Mouse (Mus musculus) hindbrain, postnatal 0 days (tissue): Measurements from ENCODE around the gene Ccl3. TPM values are rescaled to one million over a fixed set of nuclear protein-coding genes. Genes with fewer than 3 reads are reported as not detected.

ENCODE experiments used
- ATAC-seq: fragments of 200-750 bp; cut with Nextera tagmentation; 2 replicates; pipeline ENCODE4 v1.8.0; 2017; ENCODE audit warnings: mild to moderate bottlenecking, moderate TSS enrichment, moderate library complexity
- DNase-seq: peaks from one replicate; pipeline ENCODE4 v3.0.0-alpha.2; 2015; ENCODE audit warnings: low spot score
- H3K27ac ChIP-seq: fragments of 300-500 bp; sonication (generic); 2 replicates; pipeline ENCODE4 v1.5.1; 2014; ENCODE audit warnings: mild to moderate bottlenecking
- H3K27me3 ChIP-seq: fragments of 300-500 bp; sonication (generic); 2 replicates; pipeline ENCODE4 v1.6.1; 2014; ENCODE audit warnings: low read length, mixed read lengths; ENCODE audit not compliant: insufficient read depth
- H3K36me3 ChIP-seq: fragments of 300-500 bp; sonication (generic); 2 replicates; pipeline ENCODE4 v1.6.1; 2014; ENCODE audit warnings: low read length, mixed read lengths; ENCODE audit not compliant: insufficient read depth
- H3K4me1 ChIP-seq: fragments of 300-500 bp; sonication (generic); 2 replicates; pipeline ENCODE4 v1.6.1; 2014; ENCODE audit warnings: antibody characterized with exemption, low read length, mixed read lengths; ENCODE audit not compliant: insufficient read depth
- H3K4me2 ChIP-seq: fragments of 300-500 bp; sonication (generic); 2 replicates; pipeline ENCODE4 v1.6.1; 2014; ENCODE audit warnings: low read depth, mild to moderate bottlenecking, low read length, moderate library complexity, mixed read lengths
- H3K4me3 ChIP-seq: fragments of 300-500 bp; sonication (generic); 2 replicates; pipeline ENCODE4 v1.5.1; 2014; ENCODE audit warnings: low read length
- H3K9ac ChIP-seq: fragments of 300-500 bp; sonication (generic); replicated peaks from 2 replicates; pipeline ENCODE4 v1.6.1; 2014; ENCODE audit warnings: mild to moderate bottlenecking, low read length, moderate library complexity, mixed read lengths
- H3K9me3 ChIP-seq: fragments of 300-500 bp; sonication (generic); 2 replicates; pipeline ENCODE4 v1.6.1; 2016; ENCODE audit warnings: low read length, mixed read lengths
- CTCF ChIP-seq: IDR thresholded peaks from 2 replicates; pipeline ENCODE4 v1.5.1; 2016; ENCODE audit warnings: antibody characterized with exemption, control low read depth, low read depth
- WGBS: fragments of 180-500 bp; shearing (Covaris S2); extraction: QIAGEN DNeasy Blood & Tissue Kit; methylation state at CpG from one replicate; pipeline ENCODE4 v1.1.7; 2014; 5-methylcytosine and 5-hydroxymethylcytosine counted together
- polyA plus RNA-seq: library from polyadenylated mRNA; unstranded; fragments of >200 nt; fragmentation: Nextera tagmentation; extraction: Ambion mirVana; gene quantifications from 2 replicates; pipeline ENCODE4 v1.2.1, GENCODE M21; 2015
- total RNA-seq: library from RNA; depleted of rRNA; stranded (reverse); fragments of >200 nt; gene quantifications from 2 replicates; pipeline ENCODE4 v1.2.3, GENCODE M21; 2014

Ccl3 gene
- total and polyA plus RNA-seq, 2 experiments from 2014 or later: 1.4 to 2.8 TPM

DNA sequence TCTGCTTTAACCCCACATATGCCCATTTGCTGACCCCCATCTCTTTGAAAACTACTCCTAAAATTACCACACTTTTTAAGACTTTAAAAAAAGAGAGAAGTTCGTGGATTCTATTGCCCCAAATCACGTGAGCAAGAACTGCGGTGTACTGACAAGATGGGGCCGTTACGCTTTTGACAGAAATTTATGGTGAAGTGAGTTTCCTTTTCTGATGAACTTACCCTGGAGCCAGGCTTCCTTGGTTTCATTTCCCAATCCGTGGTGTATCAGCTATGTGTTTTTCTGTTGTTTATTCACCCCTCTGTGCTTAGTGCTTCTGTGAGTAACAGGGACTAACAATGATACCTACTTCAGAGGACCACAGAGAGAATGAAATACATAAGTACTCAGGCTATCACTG is 9.6 kb upstream of the Ccl3 start:
- Histone ChIP-seq H3K9me3 (no peaks in the 10 kb centered on the region), H3K27me3 (no peaks in the 10 kb centered on the region), H3K27ac (no peak overlapping the region), H3K36me3 (no peaks in the 10 kb centered on the region), H3K9ac (no peak overlapping the region), H3K4me2 (no peak overlapping the region), H3K4me3 (no peak overlapping the region), H3K4me1 (no peaks in the 10 kb centered on the region)
- ATAC-seq (no peak), DNase-seq (no peak)
- WGBS: 79% methylated on average over 6 of the region's 6 CpGs
- TF ChIP-seq CTCF: no peak

DNA sequence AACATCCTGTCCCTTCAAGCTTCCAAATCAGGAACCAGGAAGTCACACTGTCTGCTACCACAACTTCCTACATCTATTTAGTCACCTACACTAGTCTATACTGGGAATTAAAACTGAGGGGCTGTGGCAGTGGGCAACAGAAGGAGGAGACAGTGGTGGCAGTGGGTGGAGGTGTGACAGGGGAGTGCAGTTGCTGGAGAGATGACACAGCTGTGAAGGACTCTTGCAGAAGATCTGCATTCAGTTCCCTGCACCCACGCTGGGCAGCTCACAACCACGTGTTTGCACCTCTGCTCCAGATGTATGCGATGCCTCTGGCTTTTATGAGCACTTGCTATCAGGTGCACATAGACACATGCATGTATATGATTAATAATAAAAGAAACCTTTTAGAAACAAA is 8.4 kb upstream of the Ccl3 start:
- Histone ChIP-seq H3K27ac (no peak overlapping the region), H3K36me3 (no peaks in the 10 kb centered on the region), H3K4me3 (no peak overlapping the region), H3K9ac (no peak overlapping the region), H3K9me3 (no peaks in the 10 kb centered on the region), H3K4me1 (no peaks in the 10 kb centered on the region), H3K4me2 (no peak overlapping the region), H3K27me3 (no peaks in the 10 kb centered on the region)
- no peak for DNase-seq
- no peak for ATAC-seq
- TF ChIP-seq CTCF: no peak
- WGBS: 87% methylated on average over 3 of the region's 3 CpGs

DNA sequence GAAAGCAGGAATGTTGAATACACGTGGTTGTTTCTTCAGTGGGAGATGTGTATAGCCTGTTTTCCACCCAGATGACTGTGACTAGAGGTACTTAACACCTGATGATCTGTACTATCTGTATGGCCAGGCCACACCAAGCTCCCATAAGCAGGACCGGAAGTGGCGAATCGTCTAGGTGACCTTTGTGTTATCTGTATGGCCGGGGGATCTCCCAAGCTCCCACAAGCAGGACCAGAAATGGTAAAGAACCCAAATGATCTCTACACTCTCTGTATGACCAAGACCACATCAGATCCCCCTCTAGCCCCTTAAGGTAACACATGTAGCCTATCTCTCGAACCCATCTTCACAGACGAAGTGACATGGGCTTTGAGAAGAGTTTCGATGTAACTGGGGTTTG is 5.5 kb upstream of the Ccl3 start:
- H3K36me3 ChIP-seq: no peaks in the 10 kb centered on the region
- no peak overlapping the region for H3K4me3 ChIP-seq
- H3K9me3 ChIP-seq: no peaks in the 10 kb centered on the region
- H3K27me3 ChIP-seq: no peaks in the 10 kb centered on the region
- no peak overlapping the region for H3K4me2 ChIP-seq
- DNase-seq: no peak
- H3K27ac ChIP-seq: no peak overlapping the region
- WGBS: 87% methylated on average over 8 of the region's 8 CpGs
- H3K4me1 ChIP-seq: no peaks in the 10 kb centered on the region
- no peak overlapping the region for H3K9ac ChIP-seq
- TF ChIP-seq CTCF: no peak
- ATAC-seq: no peak

DNA sequence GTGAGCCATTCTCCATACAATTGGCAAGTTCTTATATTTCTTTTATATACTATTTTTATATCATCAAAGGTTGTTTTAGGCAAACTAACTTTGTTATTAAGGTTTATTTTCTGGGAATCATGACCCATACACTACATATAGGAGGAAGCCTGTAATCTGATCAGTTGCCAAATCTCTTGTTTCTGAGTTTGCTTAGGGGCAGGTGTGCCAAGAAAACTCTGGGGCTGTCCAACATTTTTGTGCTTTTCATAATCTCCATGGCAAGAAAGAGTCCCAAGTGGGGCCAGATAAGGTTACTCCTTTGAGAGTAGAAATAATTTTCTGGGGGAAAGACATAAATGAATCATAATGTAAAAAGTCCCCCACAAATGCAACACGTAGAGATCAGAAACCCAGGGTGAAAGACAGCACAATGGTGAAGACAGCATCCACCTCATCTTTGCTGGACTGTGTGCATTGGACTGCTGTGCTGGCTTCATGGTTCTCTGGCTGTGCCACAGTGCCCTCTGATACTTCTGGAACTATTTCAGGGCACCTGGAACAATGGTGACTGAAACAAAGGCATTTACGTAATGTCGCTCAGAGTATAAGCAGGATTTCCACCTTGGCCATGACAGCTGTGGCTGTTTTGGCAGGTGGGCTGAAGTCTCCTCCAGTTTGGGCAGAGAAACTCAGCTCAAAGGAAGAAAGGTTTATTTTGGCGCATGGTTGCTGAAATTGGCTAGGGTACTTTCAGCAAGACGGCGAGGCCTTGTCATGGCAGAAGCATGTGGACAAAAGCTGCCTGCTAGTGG is 2.6 kb downstream of the Ccl3 start:
- no peaks in the 10 kb centered on the region for H3K36me3 ChIP-seq
- no peaks in the 10 kb centered on the region for H3K27me3 ChIP-seq
- TF ChIP-seq CTCF: no peak
- H3K27ac ChIP-seq: no peak overlapping the region
- H3K9ac ChIP-seq: no peak overlapping the region
- H3K4me3 ChIP-seq: no peak overlapping the region
- no peaks in the 10 kb centered on the region for H3K4me1 ChIP-seq
- ATAC-seq: no peak
- no peak for DNase-seq
- H3K4me2 ChIP-seq: no peak overlapping the region
- no peaks in the 10 kb centered on the region for H3K9me3 ChIP-seq
- 92% methylated on average over 6 of the region's 6 CpGs for WGBS

DNA sequence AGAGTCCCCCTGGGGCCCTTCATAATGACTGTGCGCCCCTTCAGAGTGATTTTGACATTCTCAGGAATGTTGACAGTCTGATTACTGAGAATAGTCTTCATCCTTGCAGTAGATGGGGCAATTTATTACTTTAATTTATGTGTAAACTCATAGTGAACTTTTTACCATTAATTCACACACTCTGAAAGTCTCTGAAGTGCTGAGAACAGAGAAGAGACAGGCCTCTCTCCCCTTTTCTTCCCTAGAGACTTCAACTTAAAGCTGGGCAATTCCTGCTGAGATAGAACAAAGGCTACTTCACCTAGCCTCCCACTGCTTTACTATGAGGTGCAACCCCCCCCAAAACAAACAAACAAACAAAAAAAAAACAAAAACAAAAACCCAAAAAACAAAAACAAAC is 3.6 kb downstream of the Ccl3 start, which contains the start of gene Rpl9-ps1:
TSS of gene Rpl9-ps1 (minus strand) at position 101 of the 400 bp plus-strand sequence.
- 84% methylated on average over 1 of the region's 1 CpGs for WGBS
- Histone ChIP-seq H3K4me2 (no peak within 1 kb of the TSS), H3K9me3 (no peaks in the 10 kb centered on the region), H3K4me1 (no peaks in the 10 kb centered on the region), H3K9ac (no peak within 1 kb of the TSS), H3K4me3 (no peak within 1 kb of the TSS), H3K27ac (no peak within 1 kb of the TSS), H3K27me3 (no peaks in the 10 kb centered on the region), H3K36me3 (no peaks in the 10 kb centered on the region)
- no peak for TF ChIP-seq CTCF
- ATAC-seq: no peak
- DNase-seq: no peak

DNA sequence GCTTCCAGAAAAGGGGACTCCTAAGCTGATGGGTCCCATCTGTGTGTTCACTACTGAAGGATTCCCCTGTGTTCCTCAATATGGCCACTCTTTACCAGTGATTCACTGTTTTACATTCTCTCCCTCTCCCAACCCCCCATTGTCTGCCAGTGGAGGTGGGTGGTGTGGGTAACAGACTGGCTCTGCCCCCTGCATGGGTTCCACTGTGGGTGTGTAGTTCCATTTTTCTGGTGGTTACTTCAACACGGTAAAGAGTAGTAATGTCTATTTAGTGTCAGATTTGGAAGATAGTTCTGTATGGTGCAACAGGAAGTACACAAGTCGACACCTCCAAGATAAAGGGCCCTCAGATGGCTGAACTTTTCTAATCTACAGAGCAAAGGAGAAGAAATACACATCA is 7.9 kb downstream of the Ccl3 start:
- H3K9ac ChIP-seq: no peak overlapping the region
- no peak for ATAC-seq
- no peak for DNase-seq
- H3K36me3 ChIP-seq: no peaks in the 10 kb centered on the region
- H3K4me3 ChIP-seq: no peak overlapping the region
- no peak overlapping the region for H3K4me2 ChIP-seq
- WGBS: 86% methylated on average over 2 of the region's 2 CpGs
- no peaks in the 10 kb centered on the region for H3K4me1 ChIP-seq
- no peak for TF ChIP-seq CTCF
- no peaks in the 10 kb centered on the region for H3K9me3 ChIP-seq
- no peaks in the 10 kb centered on the region for H3K27me3 ChIP-seq
- no peak overlapping the region for H3K27ac ChIP-seq

DNA sequence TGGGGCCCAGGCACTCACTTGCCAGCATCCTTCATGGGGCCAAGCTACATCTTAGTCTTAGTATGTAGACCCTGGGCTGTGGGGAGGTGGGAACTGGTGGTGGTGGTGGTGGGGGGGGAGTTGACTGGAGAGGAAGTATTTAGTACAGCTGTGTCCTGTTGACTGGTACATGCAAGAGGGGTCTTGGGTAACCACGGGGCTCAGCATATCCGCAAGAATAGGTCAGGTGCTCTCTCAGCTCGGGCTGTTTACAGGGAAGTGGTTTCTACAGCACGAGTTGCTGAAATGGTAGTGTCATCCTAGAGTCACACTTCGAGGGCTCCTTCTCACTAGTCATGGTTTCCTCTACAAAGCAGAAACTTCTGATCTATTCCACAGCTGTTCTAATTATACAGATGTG is 9.0 kb downstream of the Ccl3 start:
- 86% methylated on average over 5 of the region's 5 CpGs for WGBS
- no peaks in the 10 kb centered on the region for H3K36me3 ChIP-seq
- no peaks in the 10 kb centered on the region for H3K27me3 ChIP-seq
- ATAC-seq (no peak), DNase-seq (no peak)
- H3K4me3 ChIP-seq: no peak overlapping the region
- no peaks in the 10 kb centered on the region for H3K9me3 ChIP-seq
- no peak overlapping the region for H3K4me2 ChIP-seq
- no peak overlapping the region for H3K9ac ChIP-seq
- no peak overlapping the region for H3K27ac ChIP-seq
- no peak for TF ChIP-seq CTCF
- H3K4me1 ChIP-seq: no peaks in the 10 kb centered on the region
